In the genomic region with DNA sequence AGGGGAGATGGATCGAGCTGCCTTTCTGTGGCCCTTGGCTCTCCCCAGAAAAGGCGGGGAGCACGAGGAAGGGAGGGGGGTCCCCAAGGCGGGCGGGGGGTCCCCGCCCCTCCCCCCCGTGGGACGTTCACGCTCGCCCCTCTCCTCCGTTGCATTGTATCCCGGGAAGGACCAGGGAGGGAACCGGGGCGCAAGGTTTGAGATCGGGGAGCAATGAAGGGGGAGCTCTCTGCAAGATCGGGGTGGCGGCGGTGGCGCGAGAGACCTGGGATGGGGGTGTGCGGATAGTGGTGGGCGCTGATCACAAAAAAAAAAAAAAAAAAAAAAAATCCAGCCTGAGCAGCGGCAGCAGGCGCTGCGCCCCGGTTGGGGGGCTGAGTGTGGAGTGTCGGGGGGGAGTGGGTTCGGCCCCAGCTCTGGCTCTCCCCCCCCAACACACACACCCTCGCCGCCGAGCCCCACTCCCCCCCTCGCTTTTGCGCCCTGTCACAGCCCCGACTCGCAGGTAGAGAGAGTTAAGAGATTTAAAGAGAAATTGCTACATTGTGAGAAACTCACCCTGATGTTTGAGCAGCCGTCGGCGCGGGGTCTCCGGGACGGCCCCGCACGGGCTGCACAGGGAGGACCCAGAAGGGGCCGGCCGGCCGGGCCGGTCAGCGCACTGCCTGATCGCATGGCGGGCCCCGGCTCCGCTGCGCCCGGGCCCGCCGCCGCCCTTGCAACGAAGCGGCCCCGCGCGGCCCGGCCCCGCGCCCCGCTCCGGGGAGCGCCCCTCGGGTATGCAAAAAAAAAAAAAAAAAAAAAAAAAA, we compare ENCODE assay signal across 8 mouse cellular contexts. TPM values are rescaled to one million over a fixed set of nuclear protein-coding genes. Genes with fewer than 3 reads are reported as not detected.
DNase-seq lines count a peak whose midpoint lies in the region; ATAC-seq lines count a peak whose summit lies in the region.

A gene (minus strand): TSS at position 584 of the 809 bp plus-strand sequence.

- DNase-seq in 3134 (ENCODE audit: extremely low read depth, insufficient read length, low spot score) = peak; percentile 80
- DNase-seq in adrenal gland, postnatal 25 days = peak; percentile 89
- DNase-seq in heart, embryonic 10.5 days (ENCODE audit: low spot score) = peak; percentile 89
- DNase-seq in liver, embryonic 11.5 days (ENCODE audit: low spot score) = peak; percentile 82
- DNase-seq in neural tube, embryonic 10.5 days (ENCODE audit: extremely low spot score, low spot score) = peak; percentile 84

- peaks cover 56% of the 10 kb centered on the region for H3K4me1 ChIP-seq in embryonic facial prominence, embryonic 12.5 days
- peaks cover 59% of the 10 kb centered on the region for H3K4me1 ChIP-seq in heart, embryonic 10.5 days
- H3K4me1 ChIP-seq in kidney, embryonic 16.5 days (ENCODE audit: insufficient read depth, low read length) = peaks cover 53% of the 10 kb centered on the region
- peaks cover 38% of the 10 kb centered on the region for H3K4me1 ChIP-seq in liver, embryonic 11.5 days (replicated peaks; ENCODE audit: control insufficient read depth, insufficient read depth, low read length)
- peaks cover 44% of the 10 kb centered on the region for H3K4me1 ChIP-seq in stomach, embryonic 15.5 days

- no peaks in the 10 kb centered on the region for H3K27me3 ChIP-seq in embryonic facial prominence, embryonic 12.5 days
- no peaks in the 10 kb centered on the region for H3K27me3 ChIP-seq in heart, embryonic 10.5 days (ENCODE audit: insufficient read depth, poor library complexity, severe bottlenecking)
- no peaks in the 10 kb centered on the region for H3K27me3 ChIP-seq in kidney, embryonic 16.5 days (ENCODE audit: insufficient read depth, low read length)
- H3K27me3 ChIP-seq in liver, embryonic 11.5 days (replicated peaks; ENCODE audit: control insufficient read depth, insufficient read depth, low read length) = no peaks in the 10 kb centered on the region
- H3K27me3 ChIP-seq in stomach, embryonic 15.5 days (replicated peaks) = no peaks in the 10 kb centered on the region

- H3K9ac ChIP-seq in embryonic facial prominence, embryonic 12.5 days = peak within 1 kb of the TSS; percentile 98
- H3K9ac ChIP-seq in kidney, embryonic 16.5 days (replicated peaks; ENCODE audit: low read length) = peak within 1 kb of the TSS; percentile 96
- H3K9ac ChIP-seq in liver, embryonic 11.5 days (ENCODE audit: low read depth, low read length) = peak within 1 kb of the TSS; percentile 93
- H3K9ac ChIP-seq in stomach, embryonic 15.5 days = peak within 1 kb of the TSS; percentile 99

- peak within 1 kb of the TSS; percentile 94 for H3K4me3 ChIP-seq in embryonic facial prominence, embryonic 12.5 days
- H3K4me3 ChIP-seq in heart, embryonic 10.5 days = peak within 1 kb of the TSS; percentile 84
- H3K4me3 ChIP-seq in kidney, embryonic 16.5 days (ENCODE audit: low read length) = peak within 1 kb of the TSS; percentile 82
- H3K4me3 ChIP-seq in liver, embryonic 11.5 days (ENCODE audit: low read depth, low read length) = peak within 1 kb of the TSS; percentile 90
- H3K4me3 ChIP-seq in stomach, embryonic 15.5 days (replicated peaks) = peak within 1 kb of the TSS; percentile 85

- H3K27ac ChIP-seq in embryonic facial prominence, embryonic 12.5 days = peak within 1 kb of the TSS; percentile 98
- H3K27ac ChIP-seq in heart, embryonic 10.5 days = peak within 1 kb of the TSS; percentile 97
- peak within 1 kb of the TSS; percentile 97 for H3K27ac ChIP-seq in kidney, embryonic 16.5 days (ENCODE audit: low read length)
- peak within 1 kb of the TSS; percentile 94 for H3K27ac ChIP-seq in liver, embryonic 11.5 days (ENCODE audit: low read depth, low read length)
- H3K27ac ChIP-seq in stomach, embryonic 15.5 days = peak within 1 kb of the TSS; percentile 97

- WGBS in embryonic facial prominence, embryonic 12.5 days = under 1% methylated on average over 58 of the region's 69 CpGs
- WGBS in heart, embryonic 10.5 days = under 1% methylated on average over 61 of the region's 69 CpGs
- WGBS in kidney, embryonic 16.5 days = under 1% methylated on average over 64 of the region's 69 CpGs
- under 1% methylated on average over 61 of the region's 69 CpGs for WGBS in liver, embryonic 11.5 days
- WGBS in stomach, embryonic 15.5 days = under 1% methylated on average over 65 of the region's 69 CpGs

- peak within 1 kb of the TSS; percentile 81 for H3K4me2 ChIP-seq in embryonic facial prominence, embryonic 12.5 days (replicated peaks)
- peak within 1 kb of the TSS; percentile 87 for H3K4me2 ChIP-seq in kidney, embryonic 16.5 days (replicated peaks; ENCODE audit: low read depth, low read length)
- H3K4me2 ChIP-seq in liver, embryonic 11.5 days = peak within 1 kb of the TSS; percentile 92
- H3K4me2 ChIP-seq in stomach, embryonic 15.5 days = peak within 1 kb of the TSS; percentile 83

- ATAC-seq in embryonic facial prominence, embryonic 12.5 days (ENCODE audit: insufficient number of reproducible peaks, insufficient read depth, low FRiP score, low TSS enrichment) = peak; percentile 37; the same call in 1 of the 2 replicates
- peak; percentile 68 for ATAC-seq in kidney, embryonic 16.5 days (ENCODE audit: low FRiP score, low TSS enrichment)
- peak; percentile 61 for ATAC-seq in liver, embryonic 11.5 days (replicated peaks; ENCODE audit: low FRiP score)
- peak; percentile 45 for ATAC-seq in stomach, embryonic 15.5 days (ENCODE audit: insufficient read depth, low FRiP score, low read depth)

- no peaks in the 10 kb centered on the region for H3K9me3 ChIP-seq in embryonic facial prominence, embryonic 12.5 days
- H3K9me3 ChIP-seq in heart, embryonic 10.5 days = no peaks in the 10 kb centered on the region
- no peaks in the 10 kb centered on the region for H3K9me3 ChIP-seq in kidney, embryonic 16.5 days (ENCODE audit: low read length)
- no peaks in the 10 kb centered on the region for H3K9me3 ChIP-seq in liver, embryonic 11.5 days (ENCODE audit: control insufficient read depth, low read length)
- H3K9me3 ChIP-seq in stomach, embryonic 15.5 days = no peaks in the 10 kb centered on the region

- no peaks in the 10 kb centered on the region for H3K36me3 ChIP-seq in embryonic facial prominence, embryonic 12.5 days
- H3K36me3 ChIP-seq in heart, embryonic 10.5 days = no peaks in the 10 kb centered on the region
- H3K36me3 ChIP-seq in kidney, embryonic 16.5 days (ENCODE audit: insufficient read depth, low read length) = no peaks in the 10 kb centered on the region
- H3K36me3 ChIP-seq in liver, embryonic 11.5 days (ENCODE audit: control insufficient read depth, insufficient read depth, low read length) = no peaks in the 10 kb centered on the region
- no peaks in the 10 kb centered on the region for H3K36me3 ChIP-seq in stomach, embryonic 15.5 days

RNA-seq across cellular contexts. Expression of the gene that starts here (rescaled TPM):
- total RNA-seq in adrenal gland, postnatal 25 days (2021) = 14.0 and 22.5 TPM in 2 replicates
- 10.2 and 10.4 TPM in 2 replicates for polyA plus RNA-seq in embryonic facial prominence, embryonic 12.5 days (2016; fragmentation: Nextera tagmentation; extraction: Ambion mirVana)
- polyA plus RNA-seq in heart, embryonic 10.5 days (2016; fragmentation: Nextera tagmentation; extraction: Ambion mirVana) = 5.8 and 7.4 TPM in 2 replicates
- 7.1 and 7.5 TPM in 2 replicates for polyA plus RNA-seq in kidney, embryonic 16.5 days (2015; fragmentation: Nextera tagmentation; extraction: Ambion mirVana)
- polyA plus RNA-seq in liver, embryonic 11.5 days (2014; fragmentation: Nextera tagmentation; extraction: Ambion mirVana) = 5.3 and 7.3 TPM in 2 replicates
- polyA plus RNA-seq in stomach, embryonic 15.5 days (2015; fragmentation: Nextera tagmentation; extraction: Ambion mirVana) = 5.8 and 7.2 TPM in 2 replicates

Comparison
In these comparisons a context has a peak if more than half of its experiments do, and no peak if none do; other contexts are left out.
1. Peak in every context shown above with its lines: DNase-seq, ATAC-seq, H3K4me3 ChIP-seq and H3K27ac ChIP-seq.